Mouse (Mus musculus): ENCODE data around the gene 2010111I01Rik. TPM values are rescaled to one million over a fixed set of nuclear protein-coding genes. Genes with fewer than 3 reads are reported as not detected.

Gene 2010111I01Rik
- total and polyA plus RNA-seq, 3 experiments = 13.3 to 19.8 (median 14.4) TPM

DNA sequence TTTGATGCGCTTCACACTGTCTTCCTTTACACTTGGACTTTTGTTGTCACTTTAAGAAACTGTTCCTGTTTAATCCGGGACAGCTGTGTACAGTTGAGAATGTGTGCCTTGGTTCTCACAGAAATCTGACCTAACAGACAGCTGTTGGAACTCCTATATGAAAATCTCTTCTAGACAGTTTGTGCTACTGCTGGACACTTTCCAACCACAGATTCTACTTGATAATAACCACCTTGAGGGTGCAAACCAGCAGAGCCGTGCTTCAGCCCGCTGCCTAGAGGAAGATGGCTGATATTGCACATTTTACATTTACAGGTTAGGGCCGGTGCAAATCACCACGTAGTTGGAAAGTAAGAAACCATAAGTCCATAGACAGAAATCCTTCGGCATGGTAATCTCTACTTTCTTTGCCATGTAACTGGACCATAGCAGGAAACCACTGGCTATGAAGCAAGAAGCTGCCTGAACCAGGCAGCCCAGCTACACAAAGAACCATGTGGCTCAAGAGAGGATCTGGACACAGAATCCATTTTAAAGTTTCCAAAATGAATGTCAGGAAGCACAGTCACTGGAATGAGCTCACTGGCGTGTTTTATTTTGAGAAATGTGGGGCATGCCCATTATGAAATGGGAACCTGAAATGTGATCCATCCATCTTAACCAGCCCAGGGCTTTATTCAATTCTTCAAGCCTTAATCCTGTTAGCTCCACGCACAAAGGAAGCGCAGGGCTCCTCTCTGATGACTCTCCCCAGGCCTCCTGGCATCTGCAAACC is 148.1 kb downstream of the 2010111I01Rik start:
- H3K4me1 ChIP-seq (ENCODE audit: control insufficient read depth in 1 of 2, insufficient read depth in 2 of 2) = peaks cover 0 to 14% of the 10 kb centered on the region in 2 experiments; a peak in 3 of 4 replicates
- dilution Hi-C loops (cut with MboI; ENCODE audit: extremely low pct_ligation_motif_present, extremely low pct_unique_long_range_greater_than_20kb, low sequenced_read_pairs) (no loop called here), in situ Hi-C loops (cut with MboI; ENCODE audit: low pct_ligation_motif_present, low pct_unique_long_range_greater_than_20kb, low sequenced_read_pairs) (no loop called here)

DNA sequence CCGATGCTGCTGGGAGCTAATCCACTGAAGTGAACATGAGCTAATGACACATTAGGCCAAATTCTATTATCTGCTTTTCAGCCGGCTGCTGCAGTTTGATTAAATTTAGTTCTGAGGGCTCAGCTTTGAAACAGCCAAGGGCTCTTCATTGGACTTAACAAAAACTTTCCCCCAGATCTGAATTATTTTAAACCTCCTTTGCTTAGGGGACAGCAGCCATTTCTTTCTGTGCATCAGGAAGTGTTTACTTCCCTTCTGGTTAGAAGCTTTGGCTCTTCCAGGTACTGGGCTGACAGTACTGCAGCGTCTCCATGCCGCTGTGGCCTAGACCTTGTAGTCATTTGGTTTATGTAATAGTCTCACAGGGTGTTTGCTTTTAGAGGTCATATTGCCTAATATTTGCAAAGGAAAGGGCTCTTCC is 149.2 kb downstream of the 2010111I01Rik start:
- peaks cover 3% of the 10 kb centered on the region for H3K9me3 ChIP-seq (replicated peaks; ENCODE audit: low read length)
- H3K27me3 ChIP-seq (replicated peaks) = no peaks in the 10 kb centered on the region
- H3K4me1 ChIP-seq (ENCODE audit: control insufficient read depth in 1 of 2, insufficient read depth in 2 of 2) = peaks cover 0 to 6% of the 10 kb centered on the region in 2 experiments; a peak in 2 of 4 replicates
- no peak overlapping the region for H3K9ac ChIP-seq (ENCODE audit: insufficient read depth, low read depth)
- TF ChIP-seq E2F4 (IDR thresholded peaks at IDR 0.05; ENCODE audit: insufficient replicate concordance, low read depth, low read length) (no peak), ZC3H11A (IDR thresholded peaks at IDR 0.05; ENCODE audit: low read depth, low read length) (no peak), RAD21 (IDR thresholded peaks at IDR 0.05; ENCODE audit: low read depth, low read length) (no peak), GABPA (IDR thresholded peaks at IDR 0.05; ENCODE audit: insufficient replicate concordance, low read depth, low read length) (no peak), POLR2AphosphoS2 (IDR thresholded peaks at IDR 0.05; ENCODE audit: low read depth, low read length) (no peak)
- dilution Hi-C loops (cut with MboI; ENCODE audit: extremely low pct_ligation_motif_present, extremely low pct_unique_long_range_greater_than_20kb, low sequenced_read_pairs) = no loop called here
- in situ Hi-C loops (cut with MboI; ENCODE audit: low pct_ligation_motif_present, low pct_unique_long_range_greater_than_20kb, low sequenced_read_pairs) = no loop called here
- no peak overlapping the region for H3K4me3 ChIP-seq (replicated peaks in 1 of 3; ENCODE audit: low read depth in 2 of 3, low read length in 2 of 3, poor library complexity in 1 of 3)
- no peaks in the 10 kb centered on the region for H3K36me3 ChIP-seq (replicated peaks in 1 of 2; ENCODE audit: control insufficient read depth in 1 of 2, insufficient read depth in 1 of 2, low read length in 1 of 2)
- DNase-seq (ENCODE audit: extremely low read depth) = no peak
- H3K4me2 ChIP-seq (ENCODE audit: insufficient read depth, low read depth, poor library complexity, severe bottlenecking) = no peak overlapping the region
- H3K79me2 ChIP-seq (replicated peaks; ENCODE audit: control insufficient read depth, extremely low read depth, insufficient read depth, poor library complexity, severe bottlenecking) = no peaks in the 10 kb centered on the region
- no peak overlapping the region for H3K27ac ChIP-seq (ENCODE audit: insufficient read depth, low read depth)

More for the DNA sequence above, 148.1 kb downstream of the 2010111I01Rik start:
- Histone ChIP-seq H3K9me3 (replicated peaks; ENCODE audit: low read length) (peaks cover 3% of the 10 kb centered on the region), H3K27me3 (replicated peaks) (no peaks in the 10 kb centered on the region), H3K36me3 (replicated peaks in 1 of 2; ENCODE audit: control insufficient read depth in 1 of 2, insufficient read depth in 1 of 2, low read length in 1 of 2) (no peaks in the 10 kb centered on the region), H3K27ac (ENCODE audit: insufficient read depth, low read depth) (no peak overlapping the region), H3K4me2 (ENCODE audit: insufficient read depth, low read depth, poor library complexity, severe bottlenecking) (no peak overlapping the region), H3K9ac (ENCODE audit: insufficient read depth, low read depth) (no peak overlapping the region), H3K79me2 (replicated peaks; ENCODE audit: control insufficient read depth, extremely low read depth, insufficient read depth, poor library complexity, severe bottlenecking) (no peaks in the 10 kb centered on the region), H3K4me3 (replicated peaks in 1 of 3; ENCODE audit: low read depth in 2 of 3, low read length in 2 of 3, poor library complexity in 1 of 3) (no peak overlapping the region)
- DNase-seq (ENCODE audit: extremely low read depth) = no peak
- TF ChIP-seq ZMIZ1 (IDR thresholded peaks at IDR 0.05; ENCODE audit: low read depth, low read length) (no peak), MYC (IDR thresholded peaks at IDR 0.05; ENCODE audit: low read depth, low read length) (no peak)

DNA sequence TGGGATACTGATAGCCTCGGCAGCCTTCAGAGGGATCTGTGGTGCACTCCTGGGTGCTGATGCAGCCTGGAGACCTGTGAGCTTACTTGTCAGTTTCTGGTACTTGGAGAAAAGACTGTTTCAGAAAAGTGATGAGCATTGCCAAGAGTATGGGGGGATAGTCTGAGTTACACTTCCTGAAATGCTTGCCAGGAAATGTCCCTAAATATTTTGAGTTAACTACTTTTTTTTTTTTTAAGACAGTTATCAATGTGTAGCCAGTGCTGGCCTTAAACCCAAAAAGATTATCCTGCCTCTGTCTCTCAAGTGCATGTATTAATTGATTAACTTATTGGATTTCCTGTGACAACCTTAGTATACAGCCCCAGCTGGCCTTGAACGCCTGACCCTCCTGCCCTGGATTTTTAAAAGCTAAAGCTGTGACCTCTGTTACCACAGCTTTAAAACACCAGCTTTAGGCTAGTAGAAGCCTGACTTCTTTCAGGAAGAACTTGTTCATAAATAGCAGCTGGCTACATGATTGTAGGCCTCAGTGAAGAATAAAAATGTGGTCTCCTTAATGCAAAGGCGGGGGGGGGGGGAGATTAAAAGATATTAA is 150.6 kb downstream of the 2010111I01Rik start:
- Histone ChIP-seq H3K9ac (ENCODE audit: insufficient read depth, low read depth) (no peak overlapping the region), H3K27me3 (replicated peaks) (no peaks in the 10 kb centered on the region), H3K27ac (ENCODE audit: insufficient read depth, low read depth) (no peak overlapping the region), H3K4me3 (replicated peaks in 1 of 3; ENCODE audit: low read depth in 2 of 3, low read length in 2 of 3, poor library complexity in 1 of 3) (no peak overlapping the region), H3K9me3 (replicated peaks; ENCODE audit: low read length) (peaks cover 3% of the 10 kb centered on the region), H3K4me1 (ENCODE audit: control insufficient read depth in 1 of 2, insufficient read depth in 2 of 2) (peaks cover 0 to 3% of the 10 kb centered on the region in 2 experiments; a peak in 1 of 4 replicates), H3K4me2 (ENCODE audit: insufficient read depth, low read depth, poor library complexity, severe bottlenecking) (no peak overlapping the region), H3K36me3 (replicated peaks in 1 of 2; ENCODE audit: control insufficient read depth in 1 of 2, insufficient read depth in 1 of 2, low read length in 1 of 2) (no peaks in the 10 kb centered on the region), H3K79me2 (replicated peaks; ENCODE audit: control insufficient read depth, extremely low read depth, insufficient read depth, poor library complexity, severe bottlenecking) (no peaks in the 10 kb centered on the region)
- no peak for DNase-seq (ENCODE audit: extremely low read depth)
- in situ Hi-C loops (cut with MboI; ENCODE audit: low pct_ligation_motif_present, low pct_unique_long_range_greater_than_20kb, low sequenced_read_pairs) (no loop called here), dilution Hi-C loops (cut with MboI; ENCODE audit: extremely low pct_ligation_motif_present, extremely low pct_unique_long_range_greater_than_20kb, low sequenced_read_pairs) (no loop called here)
- TF ChIP-seq BHLHE40 (IDR thresholded peaks at IDR 0.05; ENCODE audit: low read depth, low read length) (no peak), UBTF (IDR thresholded peaks at IDR 0.05; ENCODE audit: low read depth, low read length) (no peak), TBP (conservative IDR thresholded peaks at IDR 0.05; ENCODE audit: low read depth, low read length) (no peak), NRF1 (IDR thresholded peaks at IDR 0.05; ENCODE audit: low read depth, low read length) (no peak), RCOR1 (conservative IDR thresholded peaks at IDR 0.05; ENCODE audit: low read depth, low read length) (no peak), ZMIZ1 (IDR thresholded peaks at IDR 0.05; ENCODE audit: low read depth, low read length) (no peak), USF1 (IDR thresholded peaks at IDR 0.05; ENCODE audit: low read depth, low read length) (no peak), HCFC1 (IDR thresholded peaks at IDR 0.05; ENCODE audit: low read depth, low read length) (no peak), MAX (IDR thresholded peaks at IDR 0.05; ENCODE audit: low read length) (no peak), JUN (IDR thresholded peaks at IDR 0.05; ENCODE audit: insufficient read depth, low read depth, low read length) (no peak), GABPA (IDR thresholded peaks at IDR 0.05; ENCODE audit: insufficient replicate concordance, low read depth, low read length) (no peak)

All from CH12.LX (cell line).